Mouse (Mus musculus) myocyte (in vitro differentiated cells): ENCODE measurements around the gene Vmn1r46.

ENCODE experiments used
- E2F4 ChIP-seq: IDR thresholded peaks from one replicate; pipeline ENCODE4 v1.6.1; 2011; ENCODE audit warnings: mild to moderate bottlenecking, control low read depth, moderate library complexity; ENCODE audit not compliant: insufficient read depth
- MAX ChIP-seq: IDR thresholded peaks from one replicate; pipeline ENCODE4 v1.6.1; 2011; ENCODE audit warnings: low read depth, mild to moderate bottlenecking, control low read depth
- POLR2A ChIP-seq: IDR thresholded peaks from one replicate; pipeline ENCODE4 v1.6.1; 2011; ENCODE audit warnings: low read depth, mild to moderate bottlenecking, control low read depth, moderate library complexity; ENCODE audit not compliant: insufficient read length

DNA sequence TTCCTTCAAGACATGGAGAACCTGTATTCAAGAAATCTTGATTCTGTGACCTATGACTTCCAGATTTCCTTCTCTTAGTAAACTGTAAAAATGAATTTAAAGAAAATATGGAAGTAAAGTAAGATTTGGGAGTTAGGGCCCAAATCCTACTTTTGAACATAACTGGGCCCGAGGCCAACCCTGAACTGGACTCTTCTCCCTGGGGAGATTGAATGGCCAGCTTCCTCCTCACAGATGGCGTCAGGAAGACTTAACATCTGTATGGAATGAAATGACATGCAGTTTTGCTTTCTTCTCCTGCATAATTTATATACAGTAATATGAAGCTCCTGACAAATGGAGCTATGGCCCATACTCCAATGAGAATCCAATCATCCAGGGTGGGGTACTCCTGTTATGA lies 28.2 kb upstream of the Vmn1r46 start:
- TF ChIP-seq MAX (no peak), POLR2A (no peak), E2F4 (no peak)
